Mouse (Mus musculus) spleen, postnatal 4 days (tissue): ENCODE results near the gene Elp5.

Experiments
- DNase-seq, 2 experiments: peaks; one replicate each; pipeline ENCODE4 v3.0.0; 2022; ENCODE audit warnings: low spot score in 2 of 2

The Elp5 gene

DNA sequence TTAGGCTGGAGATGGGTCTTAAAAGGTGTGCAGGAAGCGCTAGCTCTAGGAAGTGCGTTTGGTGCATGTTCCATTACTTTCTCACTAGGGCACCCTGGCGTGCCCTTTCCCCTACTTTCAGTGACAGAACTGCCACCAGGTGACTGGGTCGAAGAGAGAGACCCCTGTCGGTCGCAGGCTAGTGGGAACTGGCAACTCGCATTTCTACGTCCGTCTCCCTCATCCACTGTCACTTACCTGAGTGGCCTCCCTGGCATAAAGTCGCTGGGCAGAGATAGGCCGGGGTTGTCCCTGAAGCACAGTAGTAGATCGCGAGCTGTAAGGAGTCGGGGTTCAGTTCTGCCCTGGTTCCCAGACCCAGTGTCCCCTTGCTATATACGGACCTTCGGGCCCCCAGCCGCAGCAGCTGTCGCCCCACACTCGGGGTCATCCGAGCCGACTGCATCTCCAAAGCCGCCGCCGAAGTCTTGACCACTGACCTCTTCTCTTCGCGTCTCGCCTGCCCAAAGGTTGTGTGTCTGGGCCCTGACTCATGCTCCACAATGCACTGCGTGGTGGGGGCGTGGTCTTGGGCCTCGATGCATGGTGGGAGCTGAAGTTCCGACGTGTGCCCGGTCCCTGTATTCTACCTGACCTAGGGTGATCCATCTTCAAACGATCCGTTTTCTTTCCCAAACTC lies 32.7 kb upstream of the Elp5 start, which contains the start of gene Acadvl:
Acadvl (minus strand) TSS at position 532 of the 679 bp plus-strand sequence.
- DNase-seq, result peak; percentile 87 to 93

DNA sequence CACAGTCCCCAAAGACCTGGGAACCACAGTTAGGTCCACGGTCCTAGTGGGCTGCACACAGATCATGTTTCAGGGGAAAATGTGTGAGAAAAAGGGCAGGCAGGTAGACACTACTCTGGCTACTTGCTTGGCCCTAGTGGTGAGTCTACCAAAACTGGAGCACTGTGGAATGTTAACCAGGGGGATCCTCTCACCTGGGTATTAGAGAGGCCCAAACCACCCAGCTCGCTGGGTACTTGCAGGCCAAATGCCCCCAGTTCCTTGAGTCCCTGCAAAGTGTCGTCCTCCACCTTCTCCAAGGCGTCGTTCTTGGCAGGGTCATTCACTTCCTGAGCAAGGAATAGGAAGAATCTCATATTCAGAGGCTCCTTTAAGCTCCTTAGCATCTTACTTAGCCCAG lies 31.7 kb upstream of the Elp5 start:
- no peak for DNase-seq

DNA sequence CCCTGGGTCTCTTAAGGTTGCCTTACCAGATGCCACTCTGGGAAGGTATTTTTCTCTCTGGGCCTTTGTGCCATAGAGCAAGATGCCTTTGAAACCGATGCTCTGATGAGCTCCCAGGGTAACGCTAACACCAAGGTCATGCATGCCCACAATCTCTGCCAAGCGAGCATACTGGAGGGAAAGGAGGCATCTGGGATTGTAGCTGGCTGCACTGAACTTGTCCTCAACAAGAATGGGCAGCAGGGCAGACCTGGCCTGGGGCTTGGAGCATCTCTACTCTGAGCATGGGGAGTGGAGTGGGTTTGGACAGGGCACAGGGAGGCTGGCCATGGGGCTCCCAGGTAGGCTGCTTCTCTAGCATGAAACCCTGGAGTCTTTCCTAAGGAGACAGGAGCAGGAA lies 31.1 kb upstream of the Elp5 start:
- no peak for DNase-seq

DNA sequence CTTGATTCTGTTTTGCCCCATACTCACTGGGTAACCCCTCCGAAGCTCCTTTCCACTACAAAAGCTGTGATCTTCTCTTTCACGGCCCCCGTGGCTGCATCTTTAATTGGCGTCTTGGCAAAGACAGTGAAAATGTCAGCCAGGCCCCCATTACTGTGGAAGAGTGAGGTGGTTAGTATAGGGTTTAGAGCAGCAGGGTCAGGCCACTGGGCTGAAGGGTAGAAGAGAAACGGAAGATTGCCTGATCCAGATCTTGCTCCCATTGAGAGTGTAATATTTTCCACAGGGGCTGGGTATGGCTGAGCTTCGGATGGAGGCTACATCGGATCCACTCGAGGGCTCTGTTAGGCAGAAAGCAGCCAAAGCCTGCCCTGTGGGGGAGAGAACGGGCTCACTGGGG lies 30.6 kb upstream of the Elp5 start:
- no peak for DNase-seq

DNA sequence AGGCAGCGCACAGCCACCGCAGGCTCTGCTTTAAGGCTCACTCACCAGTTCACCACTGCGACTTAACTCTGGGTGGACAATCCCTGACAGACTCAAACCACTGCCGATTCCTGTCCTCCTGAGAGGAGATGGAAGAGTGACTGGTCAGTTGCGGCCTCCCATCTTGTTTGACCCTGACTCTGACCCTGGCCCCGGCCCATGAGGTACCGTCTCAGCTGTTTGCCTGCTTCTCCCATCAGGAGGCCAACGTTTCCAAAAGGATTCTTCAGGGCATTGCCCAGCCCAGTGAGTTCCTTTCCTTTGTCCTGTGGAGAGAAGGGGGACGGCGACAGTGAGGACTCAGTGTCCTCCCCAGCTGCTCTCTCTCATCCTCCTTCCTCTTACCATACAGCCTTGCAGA lies 28.6 kb upstream of the Elp5 start:
- DNase-seq, result no peak

DNA sequence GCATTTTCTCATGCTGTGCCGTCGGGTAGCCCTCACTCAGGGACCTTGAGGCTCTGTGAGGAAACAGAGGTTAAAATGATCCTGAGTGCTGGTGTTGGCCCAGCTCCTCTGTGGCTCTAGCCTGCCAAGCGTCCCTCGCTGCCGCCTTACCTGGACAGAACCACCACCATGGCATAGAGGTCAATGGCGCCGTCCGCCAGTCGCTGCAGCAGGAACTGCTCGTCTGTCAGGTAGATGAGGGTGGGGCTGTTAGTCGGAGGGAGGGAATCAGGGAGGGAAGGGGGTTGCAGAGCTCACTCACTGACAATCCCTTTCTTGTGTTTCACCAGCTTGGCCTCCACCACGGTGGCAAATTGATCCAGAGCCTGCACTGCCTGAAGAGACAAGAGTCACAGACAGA lies 28.2 kb upstream of the Elp5 start:
- no peak for DNase-seq

DNA sequence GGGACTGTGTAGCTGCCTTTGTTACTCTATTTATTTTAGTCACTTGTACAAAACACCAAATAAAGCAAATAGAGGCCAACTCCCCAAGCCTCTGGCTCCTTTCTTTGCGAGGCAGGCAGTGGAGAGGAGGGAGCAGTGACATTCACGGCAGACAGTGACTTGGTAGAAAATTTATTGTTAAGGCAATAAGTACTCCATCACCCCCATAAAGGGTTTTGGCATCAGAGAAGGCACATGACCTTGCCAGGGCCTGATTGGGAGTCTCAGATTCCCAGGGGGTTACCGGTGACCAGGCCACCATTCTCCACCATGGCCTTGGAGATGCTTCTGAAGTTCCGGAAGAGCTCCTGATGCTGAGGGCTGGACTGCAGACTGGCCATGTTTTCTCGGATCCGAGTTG lies 27.7 kb upstream of the Elp5 start:
- DNase-seq, result no peak

DNA sequence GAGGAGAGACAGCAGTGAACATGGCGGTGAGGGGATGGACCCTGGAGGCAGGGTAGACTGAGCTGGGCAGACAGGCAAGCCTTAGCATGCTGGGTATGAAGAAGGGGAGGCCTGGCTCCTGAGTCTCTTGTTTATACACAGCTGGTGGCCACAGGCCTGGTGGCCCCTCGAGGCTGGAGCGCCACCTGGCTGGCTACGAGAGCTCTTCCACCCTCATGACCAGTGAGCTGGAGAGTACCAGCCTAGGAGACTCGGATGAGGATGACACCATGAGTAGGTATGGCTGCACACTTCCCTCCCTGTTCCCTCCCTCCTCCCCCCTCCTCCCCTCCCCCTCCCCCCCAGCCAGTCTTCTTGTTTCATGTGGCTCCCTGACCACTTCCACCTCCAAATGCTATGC lies 23.2 kb upstream of the Elp5 start:
- DNase-seq, result no peak

DNA sequence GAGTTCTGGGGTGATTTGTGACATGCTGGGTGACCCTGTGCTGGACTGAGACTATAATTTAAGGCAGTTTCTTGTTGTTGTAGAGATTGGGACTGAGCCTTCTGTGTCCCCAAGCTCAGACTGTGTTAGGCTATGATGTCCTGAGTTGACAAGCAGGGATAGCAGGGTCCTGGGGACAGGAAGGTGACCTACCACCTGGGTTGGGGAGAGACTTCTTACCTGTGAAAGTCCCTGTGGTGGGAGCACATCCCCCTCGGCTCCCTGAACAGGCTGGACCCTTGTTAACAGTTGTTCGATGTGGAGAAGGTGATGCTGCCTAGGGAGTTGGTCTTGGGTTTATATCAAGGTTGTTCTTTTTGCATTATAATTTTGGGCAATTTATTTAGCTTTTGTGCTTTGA lies 20.2 kb upstream of the Elp5 start:
- no peak for DNase-seq

DNA sequence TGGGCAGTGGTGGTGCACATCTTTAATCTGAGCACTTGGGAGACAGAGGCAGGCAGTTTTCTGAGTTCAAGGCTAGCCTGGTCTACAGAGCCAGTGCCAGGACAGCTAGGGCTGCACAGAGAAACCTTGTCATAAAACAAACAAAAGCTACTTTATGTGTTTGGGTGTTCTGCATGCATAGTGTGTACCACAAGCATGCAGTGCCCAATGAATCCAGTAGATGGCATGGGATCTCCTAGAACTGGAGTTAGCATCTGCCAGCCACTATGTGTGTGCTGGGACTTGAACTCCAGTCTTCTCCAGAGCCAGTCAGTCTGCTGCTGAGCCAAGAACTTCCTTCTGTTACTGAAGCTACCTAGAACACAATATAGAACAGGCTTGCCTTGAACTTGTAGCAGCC lies 19.5 kb upstream of the Elp5 start:
- DNase-seq, result peak; percentile 67 to 78

DNA sequence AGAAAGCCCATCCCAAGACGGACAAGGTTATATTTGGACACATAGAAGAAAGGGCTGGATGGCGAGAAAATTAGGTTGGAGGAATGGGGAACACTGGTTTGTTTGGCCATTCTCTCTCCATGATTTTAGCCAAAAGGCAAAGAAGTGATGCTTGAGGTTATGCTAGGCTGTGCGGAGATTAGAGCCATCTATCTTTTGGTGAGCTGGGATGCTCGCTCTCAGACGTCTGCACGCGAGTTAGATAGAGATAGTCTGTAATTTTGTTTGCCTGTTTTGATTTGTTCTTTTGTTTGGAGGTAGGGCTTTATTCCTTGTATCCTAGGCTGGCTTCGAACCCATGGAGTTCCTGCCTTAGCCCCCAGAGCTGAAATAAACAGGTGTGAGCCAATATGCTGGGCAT lies 18.8 kb upstream of the Elp5 start:
- no peak for DNase-seq

DNA sequence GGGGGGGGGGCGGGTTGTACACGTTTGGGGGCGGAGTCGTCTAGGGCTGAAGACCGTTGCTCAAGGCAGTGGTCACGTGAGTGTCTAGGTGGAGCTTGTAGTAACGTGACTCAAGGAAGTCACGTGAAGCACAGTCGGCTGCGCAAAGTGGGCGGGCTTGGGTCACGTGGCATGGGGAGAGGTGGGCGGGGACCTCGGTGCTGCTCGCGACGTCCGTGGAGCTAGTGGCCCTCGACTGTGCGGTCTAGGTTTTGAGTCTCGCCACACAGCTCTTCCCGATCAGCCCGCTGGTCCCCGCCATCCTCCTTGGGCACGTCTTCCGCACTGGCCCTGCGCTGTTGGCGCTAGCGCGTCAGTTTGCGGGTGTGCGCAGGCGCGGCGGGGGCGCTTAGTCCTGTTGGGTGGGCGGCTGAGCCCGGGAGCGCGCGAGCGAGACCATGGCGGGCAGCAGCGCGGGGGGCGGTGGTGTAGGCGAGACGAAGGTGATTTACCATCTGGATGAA lies 18.1 kb upstream of the Elp5 start, which contains the start of gene Dvl2:
Dvl2 (plus strand) TSS at position 200 of the 503 bp plus-strand sequence.
- peak; percentile 90 to 92 for DNase-seq

DNA sequence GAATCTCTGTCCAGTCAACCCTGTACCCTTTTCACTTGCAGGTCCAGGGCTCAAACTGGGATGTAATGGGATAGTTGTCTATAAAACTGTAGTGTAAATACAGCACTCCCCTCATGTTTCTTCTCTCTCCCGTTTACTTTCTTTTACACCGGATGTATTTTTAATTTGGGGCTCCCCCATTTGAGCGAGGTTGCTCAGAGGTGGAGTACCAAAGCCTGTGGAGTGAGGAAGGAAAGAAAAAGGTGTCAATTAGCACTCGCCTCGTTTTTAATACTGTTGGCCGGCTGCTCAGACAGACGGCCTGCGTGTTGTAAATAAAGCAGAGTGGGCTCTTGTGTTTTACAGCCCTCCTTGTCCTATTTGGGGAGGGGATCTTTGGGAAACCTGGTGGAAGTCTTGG lies 17.3 kb upstream of the Elp5 start:
- no peak for DNase-seq

DNA sequence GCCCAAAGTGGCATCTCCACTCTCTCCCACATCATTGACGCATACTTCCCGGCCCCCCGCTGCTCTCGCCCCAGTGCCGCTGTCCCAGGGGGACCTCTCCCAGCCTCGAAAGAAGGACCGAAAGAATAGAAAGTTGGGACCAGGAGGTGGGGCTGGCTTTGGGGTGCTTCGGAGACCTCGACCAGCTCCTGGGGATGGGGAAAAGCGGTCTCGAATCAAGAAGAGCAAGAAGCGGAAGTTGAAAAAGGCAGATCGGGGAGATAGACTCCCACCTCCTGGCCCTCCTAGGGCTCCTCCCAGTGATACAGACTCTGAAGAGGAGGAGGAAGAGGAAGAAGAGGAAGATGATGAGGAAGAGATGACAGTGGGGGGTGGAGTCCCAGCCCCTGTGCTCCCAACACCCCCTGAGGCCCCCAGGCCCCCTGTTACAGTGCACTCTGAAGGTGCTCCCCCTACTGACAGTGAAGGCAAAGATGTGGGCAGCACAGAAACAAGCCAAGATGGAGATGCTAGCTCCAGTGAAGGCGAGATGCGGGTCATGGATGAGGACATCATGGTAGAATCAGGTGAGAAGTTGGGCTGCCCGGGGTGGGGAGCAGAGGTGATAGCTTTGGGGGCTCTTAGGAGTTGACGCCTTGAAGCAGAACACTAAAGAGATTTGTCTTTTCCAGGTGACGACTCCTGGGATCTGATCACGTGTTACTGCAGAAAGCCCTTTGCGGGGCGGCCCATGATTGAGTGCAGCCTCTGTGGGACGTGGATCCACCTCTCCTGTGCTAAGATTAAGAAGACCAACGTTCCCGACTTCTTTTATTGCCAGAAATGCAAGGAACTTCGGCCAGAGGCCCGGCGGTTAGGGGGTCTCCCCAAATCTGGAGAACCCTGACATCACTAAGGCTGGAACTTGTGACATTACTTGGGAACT lies 16.5 kb upstream of the Elp5 start:
- DNase-seq, result no peak

DNA sequence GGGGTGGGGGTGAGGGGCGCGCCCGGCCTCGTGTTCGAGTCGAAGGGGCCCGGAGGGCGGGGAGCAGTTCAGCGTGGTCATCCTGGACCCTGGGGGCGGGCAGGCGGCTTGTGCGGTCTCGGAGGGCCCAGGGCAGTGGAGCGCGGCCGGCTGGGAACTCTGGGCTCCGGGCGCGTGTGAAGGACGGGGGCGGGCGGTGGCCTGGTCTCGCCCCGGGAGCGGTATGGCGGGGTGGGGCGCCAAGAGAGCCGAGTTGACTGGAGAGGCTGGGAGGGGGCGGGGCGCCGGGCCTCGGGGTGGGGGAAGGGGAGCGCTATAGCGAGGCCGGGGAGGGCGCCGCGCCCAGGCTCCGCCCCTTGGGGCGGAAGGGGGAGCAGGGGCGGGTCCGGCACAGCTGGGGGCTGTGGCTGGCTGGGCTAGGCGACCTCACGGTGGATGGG lies 14.8 kb upstream of the Elp5 start:
- peak; percentile 91 to 97 for DNase-seq

DNA sequence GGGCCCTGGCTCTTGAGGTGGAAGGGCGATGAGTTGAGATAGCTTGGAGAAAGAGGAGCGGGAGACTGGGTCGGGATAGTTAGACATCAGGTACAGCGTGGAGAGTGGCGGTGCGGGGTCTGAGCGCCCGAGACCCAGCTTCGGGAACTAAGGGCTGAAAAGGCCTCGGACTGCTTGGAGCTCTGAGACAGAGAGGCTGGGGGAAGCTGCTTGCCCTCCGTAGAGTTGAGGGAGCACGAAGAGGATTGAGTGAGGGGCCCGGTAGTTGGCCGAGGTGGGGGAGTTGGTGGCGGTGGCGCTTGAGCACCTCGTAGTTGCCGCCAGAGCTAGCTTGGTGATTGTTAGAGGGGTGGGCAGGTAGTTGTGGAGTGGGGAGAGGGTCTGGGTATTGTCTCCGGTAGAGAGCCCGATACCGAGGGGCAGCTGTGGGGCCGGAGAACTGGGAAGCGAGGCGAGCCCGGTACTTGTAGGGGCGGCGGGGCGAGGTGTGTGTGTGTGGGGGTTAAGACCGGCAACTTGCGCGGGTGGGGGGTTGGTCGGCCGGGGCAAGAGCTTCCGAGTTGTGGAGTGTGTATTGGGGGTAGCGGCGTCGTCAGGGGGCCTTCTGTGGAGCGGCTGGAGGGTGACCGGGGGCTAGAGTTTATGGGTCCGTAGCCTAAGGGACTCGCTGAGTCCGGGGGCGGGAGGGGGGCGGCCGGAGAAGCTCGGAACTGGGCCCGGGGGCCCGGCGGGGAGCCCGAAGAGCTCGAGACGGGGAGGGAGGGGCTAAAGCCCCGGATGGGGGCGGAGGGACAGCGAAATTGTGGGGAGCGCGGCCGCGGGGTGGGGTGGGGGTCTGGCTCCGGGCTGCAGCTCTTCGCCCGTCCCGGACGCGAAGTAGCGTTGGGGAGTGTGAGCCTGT lies 14.1 kb upstream of the Elp5 start:
- DNase-seq, result peak; percentile 59 to 83

DNA sequence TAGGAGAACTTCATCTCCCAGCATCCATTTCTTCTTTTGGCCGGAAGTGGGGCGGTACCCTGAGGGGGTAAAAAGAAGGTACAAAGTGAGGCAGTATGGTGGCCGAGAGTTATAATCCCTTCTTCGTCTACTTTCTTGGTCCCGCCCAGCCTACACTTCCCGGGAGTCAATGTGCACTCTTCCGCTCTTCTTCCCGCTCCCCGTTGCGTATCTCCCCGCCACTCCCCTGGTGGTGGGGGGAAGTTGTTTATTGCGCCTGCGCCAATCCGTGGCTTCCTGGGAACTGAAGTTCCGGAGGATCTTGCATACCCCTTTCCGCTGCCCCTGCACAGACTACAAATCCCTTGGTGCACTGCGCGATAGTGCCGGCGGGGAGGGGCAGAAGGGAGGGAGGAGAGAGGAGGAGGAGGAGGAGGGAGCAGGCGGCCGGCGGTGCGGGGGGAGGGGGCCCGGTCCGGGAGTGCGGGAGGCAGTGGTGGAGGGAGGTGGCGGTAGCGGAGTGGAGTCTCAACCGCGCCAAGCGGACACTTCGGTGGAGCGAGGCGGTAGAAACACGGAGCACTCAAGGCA lies 13.2 kb upstream of the Elp5 start, which contains the start of gene Phf23:
Phf23 (plus strand) TSS at position 387 of the 570 bp plus-strand sequence.
- DNase-seq, result peak; percentile 96

DNA sequence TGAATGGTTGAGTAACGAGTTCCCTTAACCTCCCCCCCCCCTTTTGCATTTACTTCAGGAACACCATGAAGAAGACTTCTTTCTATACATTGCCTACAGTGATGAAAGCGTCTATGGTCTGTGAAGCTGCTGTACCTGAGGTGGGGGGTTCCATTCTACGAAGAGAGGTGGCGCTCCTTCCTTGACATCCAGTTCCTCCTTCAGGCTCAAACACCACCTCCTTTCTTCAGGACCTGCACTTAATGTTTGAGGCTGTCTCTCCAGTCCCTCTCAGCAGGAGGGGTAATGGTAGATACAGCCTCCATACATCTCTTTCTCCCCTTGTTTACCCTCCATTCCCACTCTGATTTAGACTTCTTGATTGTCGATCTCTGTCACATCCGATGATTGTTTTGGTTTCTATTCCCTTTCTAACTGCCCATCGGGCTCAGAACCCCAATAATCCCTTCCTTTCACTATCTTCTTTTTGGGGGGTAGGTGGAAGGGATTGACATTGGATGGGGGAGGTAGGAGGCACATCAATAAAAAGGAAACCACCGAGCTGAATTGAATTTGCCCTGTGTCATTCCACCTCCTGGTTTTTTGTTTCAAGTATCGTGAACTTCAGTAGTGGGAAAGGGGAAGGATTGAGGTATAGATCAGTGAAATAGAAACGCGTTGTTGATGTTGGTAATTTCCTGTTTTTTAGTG lies 12.2 kb upstream of the Elp5 start:
- DNase-seq, result no peak

DNA sequence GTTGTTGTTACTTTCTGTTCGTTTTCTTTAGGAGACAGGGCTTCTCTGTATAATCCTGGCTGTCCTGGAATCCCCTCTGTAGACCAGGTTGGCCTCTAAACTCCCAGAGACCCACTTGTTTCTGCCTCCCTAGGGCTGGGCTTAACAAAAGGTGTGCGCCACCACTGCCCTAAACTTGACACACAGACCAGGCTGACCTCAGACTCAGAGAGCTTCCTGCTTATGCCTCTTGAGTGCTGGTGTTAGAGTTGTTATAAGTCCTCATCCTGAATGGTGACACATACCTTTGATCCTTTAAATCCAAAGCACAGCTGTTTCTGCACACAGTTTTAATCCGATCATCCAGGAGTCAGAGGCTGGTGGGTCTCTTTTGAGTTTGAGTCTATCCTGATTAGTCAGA lies 10.6 kb upstream of the Elp5 start:
- no peak for DNase-seq

DNA sequence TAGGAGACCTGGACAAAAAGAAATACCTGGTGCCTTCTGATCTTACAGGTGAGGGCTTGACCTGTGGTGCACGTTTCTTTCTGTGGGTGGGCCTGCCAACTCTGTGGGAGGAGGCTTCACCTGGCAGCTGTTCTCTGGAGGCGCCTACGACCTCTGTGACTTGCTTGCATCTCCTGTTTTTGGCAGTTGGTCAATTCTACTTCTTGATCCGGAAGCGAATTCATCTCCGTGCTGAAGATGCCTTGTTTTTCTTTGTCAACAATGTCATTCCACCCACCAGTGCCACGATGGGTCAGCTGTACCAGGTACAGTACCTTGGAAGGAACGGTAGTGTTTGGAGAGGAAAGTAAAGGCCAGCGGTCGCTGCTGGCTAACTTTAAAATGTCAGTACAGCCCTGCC lies 10.1 kb upstream of the Elp5 start:
- DNase-seq, result no peak

DNA sequence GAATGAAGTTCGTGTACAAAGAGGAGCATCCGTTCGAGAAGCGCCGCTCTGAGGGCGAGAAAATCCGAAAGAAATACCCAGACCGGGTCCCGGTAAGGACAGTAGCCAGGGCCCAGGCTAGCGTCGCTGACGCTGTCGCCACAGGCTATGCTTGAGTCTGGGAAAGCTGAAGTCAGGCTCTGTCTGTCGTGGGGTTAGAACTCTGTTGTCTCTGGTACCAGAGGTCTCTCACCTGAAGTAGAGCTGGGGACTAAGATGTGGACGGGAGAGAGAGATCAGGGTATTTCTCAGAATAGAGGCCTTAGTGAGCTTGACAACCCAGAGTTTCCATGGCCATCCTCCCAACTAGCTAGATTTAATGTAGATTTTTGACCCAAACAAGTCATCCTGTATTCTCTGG lies 9.4 kb upstream of the Elp5 start:
- no peak for DNase-seq
